Mouse (Mus musculus): ENCODE measurements at regions not wholly inside any gene's neighbourhood (a gene's known extent, or its start where the extent isn't known, plus 50 kb on each side); places are given as distances from the start of the nearest gene placed in this dataset.
A peak's percentile ranks its signal among the peaks of the same experiment; 100 is the strongest.

GRCm38 (mm10) chr12:119028161-119028560, 61.9 kb upstream of the Abcb5 start:
- no peak for DNase-seq (ENCODE audit: low read depth, low spot score)

GRCm38 (mm10) chr12:119027701-119028100, 61.5 kb upstream of the Abcb5 start:
- DNase-seq (ENCODE audit: low read depth, low spot score) = no peak

- DNase-seq (ENCODE audit: low read depth, low spot score) = peak; percentile 4
Measured at GRCm38 (mm10) chr12:119026311-119026710, 60.1 kb upstream of the Abcb5 start.

GRCm38 (mm10) chr12:119024063-119024462, 57.8 kb upstream of the Abcb5 start:
- DNase-seq (ENCODE audit: low read depth, low spot score) = no peak
